Mouse (Mus musculus): ENCODE results near the gene Gm17677.

Gm17677 gene

GRCm38 (mm10) chr9:35740749-35741148 lies at the start of gene Gm17677:
Gm17677 (plus strand) TSS chr9:35741049.
- no peak for DNase-seq (ENCODE audit: extremely low spot score, low read depth, low spot score)

DNA sequence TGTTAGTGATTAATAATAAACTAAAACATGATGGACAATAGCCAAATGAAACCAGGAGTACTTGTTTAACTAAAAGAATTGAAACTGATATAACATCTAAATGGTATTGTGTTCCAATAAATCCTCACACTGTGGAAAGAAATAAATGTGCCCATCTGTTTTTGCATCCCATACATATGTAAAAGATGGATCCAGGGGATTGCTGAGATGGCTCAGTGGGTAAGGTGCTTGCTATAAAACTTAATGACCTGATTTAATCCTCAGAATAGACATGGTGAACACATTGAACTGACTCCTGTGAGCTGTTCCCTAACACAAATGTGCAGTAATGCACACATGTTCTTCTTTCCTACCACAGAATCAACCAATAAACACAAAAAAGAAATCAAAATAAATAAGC lies 48.9 kb upstream of the Gm17677 start:
- no peak for DNase-seq (ENCODE audit: extremely low spot score, low read depth, low spot score)

- no peak for DNase-seq (ENCODE audit: extremely low spot score, low read depth, low spot score)
Measured at GRCm38 (mm10) chr9:35707265-35707664, 33.6 kb upstream of the Gm17677 start.

GRCm38 (mm10) chr9:35756843-35757242 lies 16.0 kb downstream of the Gm17677 start:
- DNase-seq (ENCODE audit: extremely low spot score, low read depth, low spot score) = no peak

GRCm38 (mm10) chr9:35778009-35778408 lies 37.2 kb downstream of the Gm17677 start, which contains the start of gene Gm17727:
Gm17727 (minus strand) TSS chr9:35778109.
- no peak for DNase-seq (ENCODE audit: extremely low spot score, low read depth, low spot score)

DNA sequence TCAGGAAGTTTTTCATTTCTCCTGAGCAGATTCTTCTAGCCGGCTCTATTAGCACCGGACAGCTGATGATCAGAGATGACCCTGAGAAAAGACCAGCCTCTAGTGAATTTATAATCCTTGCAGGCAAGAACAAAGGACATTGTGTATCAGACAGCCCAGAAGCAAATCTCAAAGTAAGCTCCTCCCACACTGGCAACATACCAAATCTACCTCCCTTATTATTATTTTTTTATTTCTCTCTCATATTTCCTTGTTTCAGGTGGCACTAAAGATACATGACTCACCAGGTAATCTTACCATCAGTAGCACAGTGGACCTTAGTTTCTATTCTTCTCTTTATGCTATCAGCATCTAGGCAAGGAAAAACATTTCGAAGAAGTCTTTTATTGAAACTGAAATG lies 49.2 kb downstream of the Gm17677 start, which contains the start of the genes Gm27235 and D730048I06Rik:
Gm27235 (minus strand) TSS at position 101 of the 400 bp plus-strand sequence.
D730048I06Rik (minus strand) TSS at position 112 of the 400 bp plus-strand sequence.
- DNase-seq (ENCODE audit: extremely low spot score, low read depth, low spot score) = no peak

All from hindlimb bud, embryonic 11.5 days (tissue).